Mouse (Mus musculus) kidney, adult 2 months (tissue): ENCODE measurements around the gene Trpv6.

Experiments
- CTCF ChIP-seq: fragments of 200-500 bp; conservative IDR thresholded peaks from 2 replicates; pipeline ENCODE4 v1.5.1; 2011; ENCODE audit warnings: low read depth, mild to moderate bottlenecking, control low read depth, low read length, moderate library complexity, mixed read lengths; ENCODE audit not compliant: insufficient read depth, insufficient read length
- POLR2A ChIP-seq: fragments of 200-500 bp; IDR thresholded peaks from one replicate; pipeline ENCODE4 v1.6.1; 2011; ENCODE audit warnings: low read depth, low read length, control low read depth

GRCm38 (mm10) chr6:41630791-41631190, 5.4 kb downstream of the Trpv6 start:
- TF ChIP-seq CTCF (no peak), POLR2A (no peak)
